Mouse (Mus musculus): ENCODE data around the gene Snrpg.

Gene Snrpg

GRCm38 (mm10) chr6:86399995-86400394 lies 28.9 kb downstream of the Snrpg start:
- no peak for DNase-seq (ENCODE audit: low read depth)

GRCm38 (mm10) chr6:86400972-86401371 lies 29.9 kb downstream of the Snrpg start:
- peak; percentile 72 for DNase-seq (ENCODE audit: low read depth)

- no peak for DNase-seq (ENCODE audit: low read depth)
These were observed 31.8 kb downstream of the Snrpg start for GRCm38 (mm10) chr6:86402681-86403607.

- peak; percentile 83 for DNase-seq (ENCODE audit: low read depth)
These were observed 32.6 kb downstream of the Snrpg start for GRCm38 (mm10) chr6:86403728-86404099.

GRCm38 (mm10) chr6:86404100-86404861 lies 33.2 kb downstream of the Snrpg start, which contains the start of gene Tia1:
TSS of gene Tia1 (plus strand) at chr6:86404219.
- DNase-seq (ENCODE audit: low read depth): peak; percentile 92

GRCm38 (mm10) chr6:86404996-86405395 lies 33.9 kb downstream of the Snrpg start:
- DNase-seq (ENCODE audit: low read depth): peak; percentile 24

GRCm38 (mm10) chr6:86406306-86406705 lies 35.2 kb downstream of the Snrpg start:
- no peak for DNase-seq (ENCODE audit: low read depth)

- no peak for DNase-seq (ENCODE audit: low read depth)
These were observed 47.6 kb downstream of the Snrpg start for GRCm38 (mm10) chr6:86418711-86419110.

- DNase-seq (ENCODE audit: low read depth): no peak
These were observed 48.1 kb downstream of the Snrpg start for GRCm38 (mm10) chr6:86419239-86419638.

GRCm38 (mm10) chr6:86420491-86420890 lies 49.4 kb downstream of the Snrpg start:
- DNase-seq (ENCODE audit: low read depth): no peak

- no peak for DNase-seq (ENCODE audit: low read depth)
These were observed 55.3 kb downstream of the Snrpg start, which contains the start of gene Gm44790 for GRCm38 (mm10) chr6:86426358-86426757. TSS of gene Gm44790 (plus strand) at chr6:86426658.
